Mouse (Mus musculus): ENCODE data around the gene Porcn. TPM values are rescaled to one million over a fixed set of nuclear protein-coding genes. Genes with fewer than 3 reads are reported as not detected.

Gene Porcn
- polyA plus RNA-seq (2012; rRNA removed): 101 and 110 TPM in 2 replicates

DNA sequence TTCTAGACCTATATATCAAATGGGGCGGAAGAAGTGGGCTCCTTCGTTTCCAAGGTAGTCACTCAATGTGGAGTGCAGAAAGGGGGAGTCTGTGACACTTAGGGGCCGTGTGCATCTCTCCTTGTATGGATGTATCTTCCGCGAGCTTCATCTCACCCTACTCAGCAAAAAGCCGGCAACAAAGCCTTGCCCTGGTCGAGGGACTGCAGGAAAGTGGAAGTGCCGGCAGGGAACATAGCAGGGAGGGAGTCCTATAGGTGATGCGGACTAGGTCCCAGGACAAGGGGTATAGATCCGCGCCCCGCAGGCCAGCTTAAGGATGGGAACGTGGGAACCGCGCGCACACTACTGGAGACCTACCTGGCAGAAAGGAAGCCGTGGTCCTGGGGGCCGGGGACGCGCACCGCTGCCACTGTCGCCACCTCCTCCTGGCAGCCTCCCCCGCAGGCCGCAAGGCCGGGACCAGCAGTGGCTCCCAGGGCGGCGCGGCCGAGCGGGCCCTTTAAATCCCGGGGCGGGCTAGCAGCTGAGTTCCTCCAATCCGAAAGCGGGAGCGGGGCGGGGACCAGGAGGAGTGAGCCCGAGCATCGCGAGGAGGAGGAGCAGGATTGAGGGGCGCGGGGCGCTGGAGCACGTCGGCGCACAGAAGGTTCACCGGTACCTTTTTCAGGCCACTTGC is at the start of gene Porcn:
Gene Porcn (minus strand): TSS at position 511 of the 679 bp plus-strand sequence.

DNA sequence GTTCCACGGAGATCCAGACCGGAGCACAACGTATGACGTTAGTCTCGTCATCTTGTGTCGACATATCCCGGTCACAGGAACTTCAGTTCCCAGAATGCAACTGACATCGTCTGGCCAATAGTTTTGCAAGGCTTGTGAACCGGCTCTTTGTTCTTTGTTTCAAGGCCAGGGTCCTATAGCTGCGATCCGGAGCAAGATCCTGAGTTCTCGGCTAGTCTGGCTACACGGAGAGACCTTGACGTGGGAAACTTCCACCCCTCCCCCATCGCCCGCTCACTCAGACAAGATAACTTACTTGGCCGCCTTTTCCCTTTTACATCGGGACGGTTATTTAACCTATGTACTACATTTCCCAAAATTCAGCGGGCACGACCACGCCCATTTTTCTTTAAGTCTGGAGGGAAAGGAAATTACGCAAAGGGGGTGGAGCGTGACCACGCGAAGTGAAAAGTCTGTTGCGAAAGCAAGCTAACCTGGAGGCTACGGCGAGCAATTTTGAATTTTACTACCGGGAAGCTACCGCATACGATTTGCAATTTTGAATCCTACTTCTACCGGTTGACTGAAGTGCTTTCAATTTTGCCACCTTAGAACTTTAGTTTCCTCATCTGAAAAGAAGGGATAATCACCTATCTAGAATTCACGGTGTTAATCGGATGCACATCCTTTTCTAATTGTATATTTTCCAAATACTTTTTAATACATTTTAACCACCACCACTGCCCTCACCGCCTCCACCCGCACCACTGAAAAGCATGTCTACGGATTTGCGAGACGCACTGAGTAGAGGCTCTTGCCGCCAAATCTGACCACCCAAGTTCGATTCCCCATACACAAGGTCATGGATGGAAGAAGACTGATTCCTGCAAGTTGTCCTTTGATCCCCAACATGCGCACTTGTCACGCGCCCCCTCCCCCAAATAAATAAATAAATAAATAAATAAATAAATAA is 46.3 kb upstream of the Porcn start, which contains the start of gene Ftsj1:
Gene Ftsj1 (minus strand): TSS at position 73 of the 952 bp plus-strand sequence.

DNA sequence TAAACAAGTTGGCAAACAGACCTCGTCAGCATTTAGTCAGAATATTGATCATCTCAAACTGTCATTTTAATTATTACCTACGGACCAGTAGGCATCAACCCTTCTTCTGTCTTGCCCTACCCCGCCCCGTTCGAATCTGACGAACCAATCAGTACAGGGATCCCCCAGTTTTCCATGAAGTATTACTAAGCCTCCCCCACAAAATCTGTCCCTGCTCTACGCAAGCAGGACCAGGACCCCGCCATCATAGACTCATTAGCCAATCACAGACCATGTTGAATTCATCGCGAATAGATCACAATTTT is 13.0 kb downstream of the Porcn start, which contains the start of gene Ebp:
Gene Ebp (minus strand): TSS at position 94 of the 305 bp plus-strand sequence.

DNA sequence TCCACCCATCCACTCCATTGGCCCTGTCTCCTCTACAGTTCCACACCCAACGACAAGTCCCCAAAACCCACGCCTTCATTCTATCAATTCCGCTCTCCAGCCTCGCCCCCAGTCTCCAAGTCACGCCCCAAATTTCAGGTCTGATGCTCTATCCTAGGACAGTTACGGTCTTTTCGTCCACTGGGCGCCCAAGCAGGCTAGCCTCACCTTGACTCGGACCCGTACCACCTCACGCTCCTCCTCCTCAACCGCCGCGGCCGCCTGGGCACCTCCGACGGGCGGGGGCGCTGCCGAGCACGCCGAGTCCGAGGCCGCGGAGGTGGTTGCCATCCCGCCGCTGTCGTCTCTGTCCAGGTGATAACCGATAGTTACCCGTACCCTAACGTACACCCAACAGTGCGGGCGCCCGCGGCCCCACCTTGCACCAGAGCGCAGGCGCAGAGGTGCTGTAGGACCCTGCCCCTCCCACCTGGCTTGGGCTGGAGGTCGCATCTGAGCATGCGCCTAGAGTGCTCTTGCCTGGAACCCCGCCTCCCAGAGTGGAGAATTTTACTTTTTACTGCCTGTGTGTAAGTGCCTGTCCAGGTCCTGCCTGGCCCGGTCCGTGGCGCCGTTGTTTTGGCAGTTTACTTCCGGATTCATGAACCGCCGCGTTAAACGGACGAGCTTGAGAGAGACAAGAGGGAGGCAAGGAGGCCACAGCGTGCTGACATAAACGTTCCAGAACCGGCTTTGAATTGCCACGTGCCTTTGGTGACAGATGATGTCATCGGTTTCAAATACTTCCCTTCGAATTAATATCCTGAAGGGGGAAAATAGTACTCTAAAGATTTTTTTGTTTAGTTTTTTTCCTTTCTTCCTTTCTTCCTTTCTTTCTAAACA is 30.6 kb downstream of the Porcn start, which contains the start of gene Tbc1d25:
Gene Tbc1d25 (minus strand): TSS at position 678 of the 882 bp plus-strand sequence.

DNA sequence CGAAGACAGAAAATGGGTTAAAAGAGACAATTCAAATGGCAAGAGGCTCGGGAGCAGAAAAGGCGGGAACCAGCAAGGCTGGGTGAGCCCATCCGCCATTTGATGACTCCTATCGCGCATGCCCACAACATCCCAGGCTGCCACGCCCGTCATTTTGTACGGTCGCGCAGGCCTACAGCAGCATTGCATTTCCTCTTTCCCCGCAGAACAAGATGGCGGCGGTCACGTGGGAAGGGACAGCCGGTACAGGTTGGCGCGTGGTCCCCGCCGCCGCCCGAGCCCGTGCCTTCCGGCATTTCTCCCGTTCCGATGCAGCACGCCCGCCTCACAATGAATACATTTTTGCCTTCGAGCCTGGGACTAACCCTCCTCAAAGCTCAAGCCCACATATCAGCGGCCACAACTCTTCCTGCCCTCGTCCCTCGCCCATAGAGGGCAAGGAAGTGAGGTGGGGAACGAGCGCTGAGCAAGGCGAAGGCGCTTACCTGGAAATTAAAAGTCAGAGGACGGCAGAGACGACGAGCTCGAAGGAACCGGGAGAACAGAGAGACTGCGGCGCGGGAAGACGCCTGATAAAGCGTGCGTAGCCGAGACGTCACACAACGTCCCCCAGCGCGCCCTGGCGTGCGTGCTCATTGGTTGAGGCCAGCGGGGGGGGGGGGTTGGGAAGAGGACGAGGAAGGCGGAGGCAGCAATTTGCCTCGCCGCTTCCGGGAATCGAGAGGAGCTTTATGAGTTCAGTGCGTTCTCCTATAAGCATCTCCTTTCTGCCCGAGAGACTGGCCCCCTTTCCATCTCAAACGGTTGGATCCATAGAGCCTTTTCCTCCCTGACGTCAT is 61.0 kb downstream of the Porcn start, which contains the start of gene Rbm3:
Gene Rbm3 (minus strand): TSS at position 728 of the 839 bp plus-strand sequence.

Other genes starting within 250 kb of the Porcn start
- 8.0 and 9.2 TPM in 2 replicates for gene Gata1, start 228.5 kb downstream of the Porcn start, polyA plus RNA-seq (2012; rRNA removed)
- not detected in 2 replicates for gene Glod5, start 188.0 kb downstream of the Porcn start, polyA plus RNA-seq (2012; rRNA removed)
- 19.6 and 26.9 TPM in 2 replicates for gene Suv39h1, start 131.8 kb downstream of the Porcn start, polyA plus RNA-seq (2012; rRNA removed)
- 3.2 TPM in 2 replicates for gene Was, start 116.0 kb downstream of the Porcn start, polyA plus RNA-seq (2012; rRNA removed)
- 259 and 304 TPM in 2 replicates for gene Wdr13, start 73.6 kb downstream of the Porcn start, polyA plus RNA-seq (2012; rRNA removed)
- gene Rbm3, start 60.6 kb downstream of the Porcn start, polyA plus RNA-seq (2012; rRNA removed): 79.2 and 93.2 TPM in 2 replicates
- gene Tbc1d25, start 30.3 kb downstream of the Porcn start, polyA plus RNA-seq (2012; rRNA removed): 17.5 and 20.1 TPM in 2 replicates
- gene Ebp, start 13.0 kb downstream of the Porcn start, polyA plus RNA-seq (2012; rRNA removed): 75.7 and 80.8 TPM in 2 replicates
- gene Ftsj1, start 45.9 kb upstream of the Porcn start, polyA plus RNA-seq (2012; rRNA removed): 42.4 and 58.3 TPM in 2 replicates
- gene Slc38a5, start 64.6 kb upstream of the Porcn start, polyA plus RNA-seq (2012; rRNA removed): 162 and 224 TPM in 2 replicates
- not detected in 2 replicates for gene Ssxb10, start 120.9 kb upstream of the Porcn start, polyA plus RNA-seq (2012; rRNA removed)
- gene Ssxb9, start 160.5 kb upstream of the Porcn start, polyA plus RNA-seq (2012; rRNA removed): not detected in 2 replicates
- not detected in 2 replicates for gene Ssxb1, start 206.8 kb upstream of the Porcn start, polyA plus RNA-seq (2012; rRNA removed)